Mouse (Mus musculus): ENCODE measurements around the gene Ndrg4. TPM values are rescaled to one million over a fixed set of nuclear protein-coding genes. Genes with fewer than 3 reads are reported as not detected.

The Ndrg4 gene
- total RNA-seq, 2 experiments from 2014 or later: 1,675 to 1,813 TPM

GRCm38 (mm10) chr8:95709579-95709978 lies 32.8 kb downstream of the Ndrg4 start:
- H3K27ac ChIP-seq: no peak overlapping the region
- TF ChIP-seq CTCF (IDR thresholded peaks at IDR 0.05): no peak
- no peak overlapping the region for H3K4me3 ChIP-seq
- DNase-seq (ENCODE audit: extremely low spot score in 1 of 2, low spot score in 2 of 2): no peak
- intact Hi-C loops (cut with DNase I): no loop called here

GRCm38 (mm10) chr8:95711029-95711428 lies 34.2 kb downstream of the Ndrg4 start:
- no peak for TF ChIP-seq CTCF (IDR thresholded peaks at IDR 0.05)
- DNase-seq (ENCODE audit: extremely low spot score in 1 of 2, low spot score in 2 of 2): no peak
- Histone ChIP-seq H3K4me3 (no peak overlapping the region), H3K27ac (no peak overlapping the region)
- intact Hi-C loops (cut with DNase I): no loop called here

GRCm38 (mm10) chr8:95712395-95712794 lies 35.6 kb downstream of the Ndrg4 start:
- Histone ChIP-seq H3K4me3 (no peak overlapping the region), H3K27ac (no peak overlapping the region)
- DNase-seq (ENCODE audit: extremely low spot score in 1 of 2, low spot score in 2 of 2): no peak
- intact Hi-C loops (cut with DNase I): loop anchor here (2.0 kb wide), 1 partner anchor 120 kb away; no protein-coding TSS in a partner anchor
- no peak for TF ChIP-seq CTCF (IDR thresholded peaks at IDR 0.05)

GRCm38 (mm10) chr8:95713100-95714010 lies 36.6 kb downstream of the Ndrg4 start:
- DNase-seq (ENCODE audit: extremely low spot score in 1 of 2, low spot score in 2 of 2): peak; percentile 70
- TF ChIP-seq CTCF (IDR thresholded peaks at IDR 0.05): peak; percentile 84
- Histone ChIP-seq H3K27ac (no peak overlapping the region), H3K4me3 (no peak overlapping the region)
- intact Hi-C loops (cut with DNase I): loop anchor here (2.0 kb wide), 1 partner anchor 119 kb away; no protein-coding TSS in a partner anchor

- Histone ChIP-seq H3K27ac (no peak overlapping the region), H3K4me3 (no peak overlapping the region)
- TF ChIP-seq CTCF (IDR thresholded peaks at IDR 0.05): no peak
- no peak for DNase-seq (ENCODE audit: extremely low spot score in 1 of 2, low spot score in 2 of 2)
- intact Hi-C loops (cut with DNase I): no loop called here
Measured at GRCm38 (mm10) chr8:95714367-95714766, 37.6 kb downstream of the Ndrg4 start.

GRCm38 (mm10) chr8:95714837-95715413 lies 38.1 kb downstream of the Ndrg4 start:
- intact Hi-C loops (cut with DNase I): loop anchor here (1.0 kb wide), 1 partner anchor 115 kb away; no protein-coding TSS in a partner anchor
- peak overlapping the region; percentile 21; the same call in 1 of the 2 replicates for H3K27ac ChIP-seq
- TF ChIP-seq CTCF (IDR thresholded peaks at IDR 0.05): no peak
- DNase-seq (ENCODE audit: extremely low spot score in 1 of 2, low spot score in 2 of 2): no peak
- H3K4me3 ChIP-seq: peak overlapping the region; percentile 82

GRCm38 (mm10) chr8:95715676-95716531 lies 39.1 kb downstream of the Ndrg4 start, which contains the start of gene Setd6:
Setd6 (plus strand) TSS chr8:95715881.
- intact Hi-C loops (cut with DNase I): loop anchor here (1.0 kb wide), 1 partner anchor 116 kb away; no protein-coding TSS in a partner anchor

GRCm38 (mm10) chr8:95716546-95717335 lies 40.0 kb downstream of the Ndrg4 start:
- Histone ChIP-seq H3K4me3 (peak overlapping the region; percentile 82), H3K27ac (peak overlapping the region; percentile 82)
- intact Hi-C loops (cut with DNase I): no loop called here
- TF ChIP-seq CTCF (IDR thresholded peaks at IDR 0.05): no peak
- DNase-seq (ENCODE audit: extremely low spot score in 1 of 2, low spot score in 2 of 2): no peak

More at GRCm38 (mm10) chr8:95715676-95716531, 39.1 kb downstream of the Ndrg4 start, which contains the start of gene Setd6:
- DNase-seq (ENCODE audit: extremely low spot score in 1 of 2, low spot score in 2 of 2): peak; percentile 82 to 86
- TF ChIP-seq CTCF (IDR thresholded peaks at IDR 0.05): no peak
- peak within 1 kb of the TSS; percentile 82 for H3K4me3 ChIP-seq
- H3K27ac ChIP-seq: peak within 1 kb of the TSS; percentile 82

- DNase-seq (ENCODE audit: extremely low spot score in 1 of 2, low spot score in 2 of 2): no peak
- Histone ChIP-seq H3K27ac (no peak overlapping the region), H3K4me3 (no peak overlapping the region)
- intact Hi-C loops (cut with DNase I): no loop called here
- no peak for TF ChIP-seq CTCF (IDR thresholded peaks at IDR 0.05)
Measured at GRCm38 (mm10) chr8:95727625-95728024, 50.8 kb downstream of the Ndrg4 start.

- DNase-seq (ENCODE audit: extremely low spot score in 1 of 2, low spot score in 2 of 2): peak in 1 of 2 experiments; percentile 24
- Histone ChIP-seq H3K27ac (no peak overlapping the region), H3K4me3 (no peak overlapping the region)
- intact Hi-C loops (cut with DNase I): no loop called here
- TF ChIP-seq CTCF (IDR thresholded peaks at IDR 0.05): peak; percentile 61
Measured at GRCm38 (mm10) chr8:95738596-95738995, 61.8 kb downstream of the Ndrg4 start.
